Mouse (Mus musculus) T-cell, adult 2 months (primary cell): Measurements from ENCODE around the gene Stk39.

Source experiments
- DNase-seq: peaks from one replicate; pipeline ENCODE4 v3.0.0; 2022; ENCODE audit warnings: low spot score

Stk39 gene

DNA sequence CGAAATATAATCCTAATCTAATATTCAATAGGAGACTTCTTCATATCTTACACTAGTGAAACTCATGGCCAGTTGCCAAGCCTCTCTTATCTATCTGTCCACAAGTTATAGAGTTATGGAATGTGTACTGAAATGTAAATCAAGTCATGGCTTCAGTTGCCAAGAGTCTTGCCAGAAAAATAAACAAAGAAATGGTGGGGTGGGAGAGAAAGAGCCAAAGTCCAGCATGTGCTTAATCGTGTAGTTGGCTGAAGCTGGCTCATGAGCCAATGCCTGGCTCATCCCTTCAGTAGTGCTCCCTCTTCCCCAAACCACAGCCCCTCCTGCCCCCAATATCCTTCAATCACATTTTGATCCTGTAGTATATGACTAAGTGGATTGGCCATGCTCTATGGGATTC lies 242.2 kb downstream of the Stk39 start:
- DNase-seq, result no peak

- DNase-seq, result no peak
Measured at GRCm38 (mm10) chr2:68229081-68229480, 243.0 kb downstream of the Stk39 start.

DNA sequence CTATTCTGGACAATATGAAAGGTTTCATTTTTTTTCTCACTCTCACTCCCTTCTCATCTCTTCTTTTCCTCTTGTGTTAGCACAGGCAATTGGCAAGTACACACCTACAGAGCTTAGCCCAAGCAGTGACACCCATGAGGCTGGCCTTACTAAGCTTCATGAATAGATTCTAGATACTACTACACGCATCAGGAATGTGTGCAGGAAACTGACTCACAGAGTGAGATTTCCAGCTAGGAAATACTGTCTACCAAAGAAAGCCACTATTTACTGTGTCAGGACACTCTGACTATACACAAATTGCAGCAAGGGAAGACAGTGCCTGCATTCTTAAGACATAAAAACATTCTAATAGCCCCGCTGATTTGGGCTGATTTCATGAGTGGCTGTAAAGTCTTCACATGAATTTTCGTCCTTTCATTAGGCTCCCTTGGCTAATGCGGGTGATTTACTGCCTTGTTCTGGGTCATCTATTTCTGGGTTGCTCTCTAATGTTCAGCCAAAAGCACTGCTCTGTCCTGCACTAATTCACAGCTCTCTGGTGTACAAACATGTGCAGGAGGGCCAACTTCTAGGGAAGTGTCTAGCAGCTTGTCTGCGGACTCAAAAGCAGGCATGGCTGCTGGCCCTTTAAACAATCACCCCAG lies 249.7 kb downstream of the Stk39 start:
- no peak for DNase-seq

DNA sequence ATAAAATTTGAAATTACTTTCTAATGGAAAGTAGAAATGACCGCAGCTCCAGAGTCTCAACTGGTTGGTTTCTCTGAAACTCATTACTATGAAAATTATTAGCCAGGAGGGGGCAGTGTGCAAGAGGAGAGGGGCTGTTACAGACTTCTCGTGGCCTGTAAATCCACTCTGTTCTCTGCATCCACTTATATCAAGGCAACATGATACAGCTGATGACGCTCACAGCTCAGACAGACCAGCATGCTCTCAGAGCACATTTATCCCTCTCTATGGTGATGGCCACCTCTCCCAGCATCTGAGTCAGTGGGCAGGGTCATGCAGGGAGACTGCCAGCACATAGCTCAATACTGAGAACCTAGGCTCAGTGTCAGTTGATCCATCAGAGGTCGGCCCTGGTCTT lies 250.8 kb downstream of the Stk39 start:
- no peak for DNase-seq

- DNase-seq, result no peak
Measured at GRCm38 (mm10) chr2:68219823-68220222, 252.2 kb downstream of the Stk39 start.

GRCm38 (mm10) chr2:68215176-68215575 lies 256.9 kb downstream of the Stk39 start:
- no peak for DNase-seq

DNA sequence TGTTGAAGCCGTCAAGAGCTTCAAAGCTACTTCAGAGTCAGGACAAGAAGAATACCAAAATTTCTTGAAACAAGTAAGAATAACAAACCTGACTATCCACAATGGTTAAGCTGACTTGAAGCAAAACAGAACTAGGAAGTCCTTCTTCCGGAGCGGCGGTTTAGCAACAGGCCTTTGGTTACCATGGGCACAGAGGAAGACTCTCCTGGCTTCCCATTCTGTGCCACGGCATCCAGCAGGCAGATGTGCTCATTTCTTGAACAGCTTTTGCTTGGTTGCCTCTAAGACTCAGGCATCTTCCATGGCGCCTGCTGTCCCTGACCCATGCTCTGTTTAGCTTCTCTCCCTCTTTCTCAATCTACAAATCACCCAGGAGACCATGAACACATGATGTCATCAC lies 257.7 kb downstream of the Stk39 start:
- no peak for DNase-seq

DNA sequence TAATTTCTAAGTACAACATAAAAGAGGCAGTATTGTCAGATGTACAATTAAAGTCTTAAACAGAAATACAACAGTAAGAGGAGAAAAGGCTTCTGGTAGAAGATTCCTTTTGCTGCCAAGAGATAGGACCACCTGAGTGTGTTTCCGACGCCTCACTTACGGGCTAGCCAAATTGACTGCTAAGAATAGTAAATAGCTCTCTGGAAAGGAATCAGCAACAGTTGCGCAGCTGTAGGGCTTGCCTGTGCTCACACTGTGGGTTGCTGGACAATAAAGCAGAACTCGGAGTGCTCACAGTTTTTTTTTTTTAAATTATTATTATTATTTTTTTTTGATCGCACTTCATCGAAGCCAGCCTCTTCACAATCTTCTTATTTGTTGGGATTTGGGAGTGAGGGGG lies 260.6 kb downstream of the Stk39 start:
- no peak for DNase-seq

GRCm38 (mm10) chr2:68196245-68196644 lies 275.8 kb downstream of the Stk39 start:
- no peak for DNase-seq

DNA sequence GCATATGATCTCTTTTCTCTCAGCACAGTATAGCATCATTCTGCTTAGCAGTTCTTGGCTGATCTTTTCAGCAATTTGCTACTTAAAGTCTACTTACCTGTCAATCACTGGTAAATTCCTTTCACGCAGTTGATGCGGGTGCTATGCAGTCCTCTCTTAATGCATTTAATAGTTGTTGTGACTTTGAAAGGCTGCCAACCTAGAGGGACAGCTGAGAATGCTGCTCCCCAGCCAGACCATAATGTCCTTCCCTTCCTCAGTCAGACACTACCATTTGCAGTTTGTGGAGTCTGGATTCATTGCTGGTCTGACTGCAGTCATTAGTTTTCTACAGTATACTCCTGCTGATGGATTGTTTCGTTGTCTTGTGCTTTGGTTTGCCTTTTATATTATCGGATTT lies 277.6 kb downstream of the Stk39 start:
- DNase-seq, result no peak

DNA sequence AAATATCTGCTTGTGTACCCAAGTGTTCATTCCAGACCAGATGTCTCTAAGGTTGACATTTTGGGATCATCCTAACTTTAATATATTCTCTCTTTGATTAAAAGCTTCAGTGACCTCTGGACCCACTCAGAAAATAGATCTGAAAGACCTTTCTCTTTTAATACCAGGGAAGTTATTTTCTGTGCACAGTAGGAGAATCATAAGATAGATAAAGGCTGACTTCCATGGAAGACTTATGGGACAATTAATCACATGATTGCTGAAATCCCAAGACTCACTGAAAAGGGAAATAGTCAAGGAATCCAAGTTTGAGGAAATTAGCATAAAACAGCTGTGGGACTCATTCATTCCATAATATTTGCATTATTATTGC lies 278.6 kb downstream of the Stk39 start:
- DNase-seq, result no peak

DNA sequence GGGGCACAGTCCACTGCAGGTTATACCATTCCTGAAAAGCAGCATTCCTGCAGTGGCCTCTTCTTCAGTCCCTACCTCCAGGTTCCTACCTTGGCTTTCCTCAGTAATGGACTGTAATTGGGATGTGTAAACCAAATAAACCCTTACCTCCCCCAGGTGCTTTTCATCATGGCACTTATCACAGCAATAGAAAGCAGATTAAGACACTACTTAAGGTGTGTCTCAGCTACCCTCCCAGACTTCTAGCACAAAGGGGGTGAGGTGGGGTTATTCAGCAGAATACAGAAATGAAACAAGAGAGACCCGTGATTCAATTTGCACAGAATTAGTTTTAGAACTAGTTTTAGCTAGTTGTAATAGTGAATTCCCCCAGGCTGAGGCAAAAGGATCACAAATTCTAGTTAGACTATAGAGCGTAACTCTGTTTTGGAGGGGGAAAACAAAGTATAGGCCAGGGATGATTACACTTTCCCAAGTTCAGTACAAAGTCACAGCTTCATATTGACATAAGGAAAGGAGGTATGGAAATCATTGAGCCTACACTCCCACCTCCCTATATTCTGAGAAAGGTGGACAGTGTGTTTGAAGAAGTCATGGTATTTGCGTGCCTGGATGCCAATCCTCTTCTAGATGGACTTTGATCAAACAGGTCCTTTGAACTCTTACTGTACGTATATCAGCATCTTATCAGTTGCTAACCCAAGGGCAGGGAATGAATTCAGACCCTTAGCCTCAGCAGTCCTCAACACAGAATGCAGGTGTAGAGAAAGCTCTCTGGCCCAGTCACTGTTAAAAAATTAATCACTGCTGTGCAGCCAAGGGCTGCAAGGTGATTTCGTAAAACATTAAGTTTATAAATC lies 279.2 kb downstream of the Stk39 start:
- no peak for DNase-seq

GRCm38 (mm10) chr2:68176425-68176824 lies 295.6 kb downstream of the Stk39 start:
- DNase-seq, result no peak

- no peak for DNase-seq
Measured at GRCm38 (mm10) chr2:68171306-68171705, 300.8 kb downstream of the Stk39 start.

- DNase-seq, result no peak
Measured at GRCm38 (mm10) chr2:68162012-68162411, 310.1 kb downstream of the Stk39 start.

GRCm38 (mm10) chr2:68160566-68160965 lies 311.5 kb downstream of the Stk39 start:
- DNase-seq, result no peak
